Mouse (Mus musculus): ENCODE results near the gene Lamc3. TPM values are rescaled to one million over a fixed set of nuclear protein-coding genes. Genes with fewer than 3 reads are reported as not detected.

The Lamc3 gene
- polyA plus RNA-seq, 1 experiment from 2014 or later: 3.9 TPM

- Histone ChIP-seq H3K36me3 (peaks cover 96% of the 10 kb centered on the region), H3K9ac (no peak overlapping the region), H3K4me2 (no peak overlapping the region), H3K4me3 (no peak overlapping the region), H3K27ac (no peak overlapping the region), H3K4me1 (no peaks in the 10 kb centered on the region), H3K27me3 (no peaks in the 10 kb centered on the region), H3K9me3 (no peaks in the 10 kb centered on the region)
- WGBS: 95% methylated on average over 9 of the region's 9 CpGs
- no peak for ATAC-seq (ENCODE audit: insufficient number of reproducible peaks, insufficient read depth, low FRiP score, low TSS enrichment, low read depth)
Observed at GRCm38 (mm10) chr2:31994896-31995295, 107.8 kb downstream of the Lamc3 start.

GRCm38 (mm10) chr2:31996060-31996459 lies 109.0 kb downstream of the Lamc3 start:
- ATAC-seq (ENCODE audit: insufficient number of reproducible peaks, insufficient read depth, low FRiP score, low TSS enrichment, low read depth): no peak
- Histone ChIP-seq H3K27me3 (no peaks in the 10 kb centered on the region), H3K36me3 (peaks cover 93% of the 10 kb centered on the region), H3K4me2 (no peak overlapping the region), H3K4me3 (no peak overlapping the region), H3K4me1 (no peaks in the 10 kb centered on the region), H3K9me3 (no peaks in the 10 kb centered on the region), H3K27ac (no peak overlapping the region), H3K9ac (no peak overlapping the region)
- 96% methylated on average over 13 of the region's 13 CpGs for WGBS

Other genes starting within 250 kb of the Lamc3 start
- gene Prdm12, start 247.3 kb upstream of the Lamc3 start, polyA plus RNA-seq (2015; fragmentation: Nextera tagmentation; extraction: Ambion mirVana): 0.08 and 0.21 TPM in 2 replicates
- gene Exosc2, start 216.6 kb upstream of the Lamc3 start, polyA plus RNA-seq (2015; fragmentation: Nextera tagmentation; extraction: Ambion mirVana): 77.0 and 83.8 TPM in 2 replicates
- gene Abl1, start 198.9 kb upstream of the Lamc3 start, polyA plus RNA-seq (2015; fragmentation: Nextera tagmentation; extraction: Ambion mirVana): 52.5 and 53.2 TPM in 2 replicates
- 0.14 and 0.22 TPM in 2 replicates for gene Qrfp, start 76.7 kb upstream of the Lamc3 start, polyA plus RNA-seq (2015; fragmentation: Nextera tagmentation; extraction: Ambion mirVana)
- gene Fibcd1, start 41.3 kb upstream of the Lamc3 start, polyA plus RNA-seq (2015; fragmentation: Nextera tagmentation; extraction: Ambion mirVana): 0.55 and 0.83 TPM in 2 replicates
- gene Aif1l, start 62.8 kb downstream of the Lamc3 start, polyA plus RNA-seq (2015; fragmentation: Nextera tagmentation; extraction: Ambion mirVana): 45.9 and 46.4 TPM in 2 replicates
- gene Nup214, start 87.1 kb downstream of the Lamc3 start, polyA plus RNA-seq (2015; fragmentation: Nextera tagmentation; extraction: Ambion mirVana): 115 and 118 TPM in 2 replicates
- gene Fam78a, start 197.6 kb downstream of the Lamc3 start, polyA plus RNA-seq (2015; fragmentation: Nextera tagmentation; extraction: Ambion mirVana): 1.9 and 2.1 TPM in 2 replicates
- 5.7 and 6.2 TPM in 2 replicates for gene Plpp7, start 208.2 kb downstream of the Lamc3 start, polyA plus RNA-seq (2015; fragmentation: Nextera tagmentation; extraction: Ambion mirVana)